Mouse (Mus musculus) cerebellum, adult 8-10 months (tissue): ENCODE results near the gene Trem3.
A peak's percentile ranks its signal among the peaks of the same experiment; 100 is the strongest.

Source experiments
- DNase-seq: peaks from one replicate; pipeline ENCODE4 v3.0.0; 2022

Trem3 gene

DNA sequence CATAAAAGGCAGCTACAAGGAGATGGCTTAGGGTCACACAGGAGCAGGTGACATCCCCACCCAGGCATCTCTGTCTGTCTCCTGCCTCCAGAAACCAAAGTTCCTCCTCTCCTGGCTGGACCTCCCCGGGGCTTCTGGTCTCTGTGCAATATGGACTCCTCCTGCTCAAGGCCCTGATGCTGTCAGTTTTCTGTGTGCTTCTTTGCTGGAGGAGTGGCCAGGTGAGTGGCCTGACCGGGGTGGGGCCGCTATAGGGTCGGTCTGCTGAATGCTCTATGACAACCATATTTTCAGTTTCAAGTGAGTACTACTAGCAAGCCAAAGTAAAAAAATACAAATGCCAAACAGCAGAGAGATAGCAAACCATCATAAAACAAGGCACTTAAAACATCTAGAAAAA is 25.0 kb downstream of the Trem3 start:
- no peak for DNase-seq

DNA sequence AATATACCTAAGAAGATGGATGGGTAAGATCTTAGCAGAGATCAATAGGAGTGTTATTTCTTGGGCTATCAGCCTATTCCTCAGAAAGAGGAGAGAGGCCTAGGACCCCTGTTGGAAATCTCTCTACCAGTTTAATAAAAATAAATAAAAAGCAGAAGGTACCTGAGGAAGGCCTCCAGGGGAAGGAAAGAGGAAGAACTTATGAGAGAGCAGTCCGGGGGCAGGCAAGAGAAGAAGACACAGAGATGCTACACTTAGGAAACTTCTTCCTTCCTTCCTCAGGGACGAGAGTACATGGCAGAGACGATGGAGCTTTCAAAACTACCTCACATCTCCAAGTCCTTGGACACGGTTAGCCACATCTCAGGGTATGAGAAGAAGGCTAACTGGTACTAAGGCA is 26.5 kb downstream of the Trem3 start:
- no peak for DNase-seq

DNA sequence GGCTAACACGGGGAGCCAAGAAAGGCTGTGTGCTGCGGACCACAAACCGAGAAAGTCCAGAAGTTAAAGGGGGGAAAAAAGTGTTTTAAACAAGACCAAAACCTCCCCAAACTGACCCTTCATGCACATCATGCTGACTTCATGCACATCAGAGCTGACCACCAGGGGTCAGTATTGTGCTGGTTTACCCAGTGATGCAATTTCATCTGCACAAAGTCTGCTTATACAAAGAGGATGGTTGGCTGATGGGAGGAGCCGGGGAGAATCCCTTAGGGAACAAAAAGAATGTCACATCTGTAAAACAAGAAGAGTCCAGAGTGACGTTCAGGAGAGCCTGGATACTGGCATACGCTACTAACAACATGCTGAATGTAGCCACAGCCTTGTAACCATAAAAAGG is 27.3 kb downstream of the Trem3 start:
- DNase-seq, result peak; percentile 56

DNA sequence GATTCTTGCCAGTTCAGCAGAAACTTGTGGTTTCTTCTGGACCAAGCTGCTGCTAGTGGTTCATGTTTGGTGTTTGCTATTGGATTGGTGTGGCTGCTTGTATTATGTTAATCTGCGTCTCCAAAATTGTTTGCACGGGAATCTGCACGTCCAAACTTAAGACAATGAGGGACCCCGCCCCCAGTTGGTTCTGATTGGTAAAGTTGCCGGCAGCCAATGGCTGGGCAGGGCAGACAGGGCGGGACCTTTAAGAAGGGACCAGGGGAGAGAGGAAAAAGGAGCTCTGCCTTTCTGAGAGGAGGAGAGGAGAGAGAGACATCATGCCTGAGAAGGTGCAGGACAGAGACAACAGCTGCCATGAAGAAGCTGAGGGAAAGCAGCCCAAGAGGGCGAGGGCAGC is 28.2 kb downstream of the Trem3 start:
- no peak for DNase-seq

DNA sequence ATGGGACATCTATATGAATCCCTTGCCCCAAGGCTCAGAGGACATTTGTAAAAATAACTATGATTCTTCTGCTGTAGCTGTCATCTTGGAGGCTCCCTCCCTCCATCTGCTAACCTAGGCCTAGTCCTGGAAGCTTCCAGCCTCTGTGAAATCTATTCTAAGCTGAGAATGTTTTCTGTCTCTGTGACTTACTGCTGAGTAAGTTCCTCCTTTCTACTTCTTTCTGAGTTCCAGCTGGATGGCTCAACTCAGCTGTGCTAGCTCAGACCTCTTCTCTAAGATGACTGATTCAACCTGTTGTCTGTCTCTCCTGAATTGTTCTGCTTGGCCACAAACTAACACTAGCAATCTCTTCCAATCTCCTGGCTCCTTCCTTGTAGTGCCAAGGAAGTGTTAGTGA is 30.8 kb downstream of the Trem3 start:
- no peak for DNase-seq

DNA sequence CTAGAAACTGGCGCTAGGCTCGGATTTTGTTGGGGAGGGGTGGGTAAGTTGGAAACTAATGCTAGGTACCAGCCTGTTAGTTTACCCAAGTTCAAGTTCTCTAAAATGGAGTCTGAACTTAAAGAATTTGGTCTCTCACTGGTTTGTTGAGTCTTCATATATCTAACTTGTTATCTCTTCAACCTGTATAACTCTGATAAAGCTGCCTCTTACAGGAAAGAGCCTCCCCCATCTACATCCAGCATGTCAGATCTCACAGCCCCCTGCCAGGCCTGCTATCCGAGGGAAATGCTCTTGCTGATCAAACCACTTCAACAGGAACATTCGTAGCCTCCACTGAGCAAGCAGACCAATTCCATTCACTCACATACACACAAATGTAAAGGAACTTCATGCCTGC is 31.4 kb downstream of the Trem3 start:
- DNase-seq, result no peak

DNA sequence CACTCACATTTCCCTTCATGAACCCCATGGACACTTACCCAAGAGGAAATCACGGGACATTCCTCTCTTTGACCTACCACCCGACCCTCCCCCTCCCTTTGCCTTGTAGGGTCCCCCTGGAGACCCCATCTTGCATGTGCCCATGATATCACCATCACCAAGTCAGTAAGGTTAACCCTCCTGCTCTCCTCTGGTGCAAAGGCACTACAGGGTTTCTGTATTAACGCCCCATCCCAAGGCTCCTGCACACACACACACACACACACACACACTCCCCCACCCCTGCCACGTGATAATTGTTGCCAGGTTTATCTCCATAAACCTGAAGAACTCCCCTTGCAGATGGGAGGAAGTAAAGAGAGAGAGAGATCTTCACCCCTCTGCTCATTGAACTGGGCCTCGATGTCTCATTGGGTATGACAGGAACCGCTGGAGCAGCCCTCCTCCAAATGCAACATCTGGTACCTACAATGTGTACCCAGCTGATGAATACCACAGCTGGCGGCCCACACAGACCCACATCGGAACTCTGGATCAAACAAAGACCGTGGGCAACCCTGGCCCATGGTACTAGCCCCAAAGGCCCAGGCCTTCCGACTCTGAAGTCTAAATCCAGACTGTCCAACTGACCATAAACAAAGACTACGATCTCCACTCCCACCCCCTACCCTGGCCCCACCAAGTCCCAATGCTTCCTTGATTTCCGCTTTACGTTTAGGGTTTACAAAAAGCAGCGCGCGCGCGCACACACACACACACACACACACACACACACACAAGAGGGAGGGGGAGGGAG is 33.6 kb downstream of the Trem3 start:
- no peak for DNase-seq

DNA sequence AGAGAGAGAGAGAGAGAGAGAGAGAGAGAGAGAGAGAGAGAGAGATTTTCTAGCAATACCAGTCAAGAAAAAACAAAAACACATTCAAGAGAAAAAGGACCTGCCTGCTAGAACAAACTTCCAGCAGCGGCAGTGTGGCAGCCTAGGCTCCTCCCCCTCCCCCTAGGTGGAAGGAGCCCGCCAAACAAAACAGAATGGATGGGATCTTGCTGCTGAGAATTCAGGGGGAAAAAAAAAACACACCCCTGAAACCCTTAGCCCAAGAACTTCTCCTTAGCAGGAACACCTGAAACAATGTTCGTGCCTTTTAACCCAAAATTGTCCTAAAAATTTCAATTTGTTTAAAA is 34.1 kb downstream of the Trem3 start:
- no peak for DNase-seq

DNA sequence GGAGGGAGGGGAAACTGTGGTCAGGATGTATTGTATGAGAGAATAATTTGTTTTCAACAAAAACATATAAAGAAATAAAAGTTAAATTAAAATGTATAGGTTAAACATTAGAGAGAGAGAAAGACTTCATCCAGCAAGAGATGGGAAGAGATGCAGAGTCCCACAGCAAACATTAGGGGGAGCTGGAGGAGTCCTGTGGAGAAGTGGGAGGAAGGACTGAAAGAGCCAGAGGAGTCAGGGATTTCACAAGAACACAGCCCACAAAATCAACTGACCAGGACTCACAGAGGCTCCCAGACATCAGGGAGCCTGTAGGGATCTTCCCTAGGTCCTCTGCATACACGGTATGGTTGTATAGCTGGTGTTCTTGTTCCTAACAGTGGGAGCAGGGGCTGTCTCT is 39.2 kb downstream of the Trem3 start:
- no peak for DNase-seq

DNA sequence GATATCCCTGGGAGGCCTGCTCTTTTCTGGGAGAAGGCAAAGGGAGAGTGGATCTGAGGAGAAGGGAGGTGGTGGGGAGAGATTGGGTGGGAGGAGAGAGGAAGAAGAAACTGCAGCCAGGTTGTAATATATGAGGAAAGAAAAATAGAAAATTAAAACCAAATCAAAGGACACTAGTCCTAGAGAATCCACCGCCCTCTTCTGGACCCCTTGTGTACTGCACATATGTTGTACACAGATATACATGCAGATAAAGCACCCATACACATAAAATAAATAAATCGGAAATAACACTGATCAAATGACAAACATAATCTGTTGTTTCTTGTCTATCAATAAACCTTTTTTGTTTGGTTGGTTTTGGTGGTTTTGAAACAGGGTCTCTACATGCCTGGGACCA is 39.7 kb downstream of the Trem3 start:
- no peak for DNase-seq

DNA sequence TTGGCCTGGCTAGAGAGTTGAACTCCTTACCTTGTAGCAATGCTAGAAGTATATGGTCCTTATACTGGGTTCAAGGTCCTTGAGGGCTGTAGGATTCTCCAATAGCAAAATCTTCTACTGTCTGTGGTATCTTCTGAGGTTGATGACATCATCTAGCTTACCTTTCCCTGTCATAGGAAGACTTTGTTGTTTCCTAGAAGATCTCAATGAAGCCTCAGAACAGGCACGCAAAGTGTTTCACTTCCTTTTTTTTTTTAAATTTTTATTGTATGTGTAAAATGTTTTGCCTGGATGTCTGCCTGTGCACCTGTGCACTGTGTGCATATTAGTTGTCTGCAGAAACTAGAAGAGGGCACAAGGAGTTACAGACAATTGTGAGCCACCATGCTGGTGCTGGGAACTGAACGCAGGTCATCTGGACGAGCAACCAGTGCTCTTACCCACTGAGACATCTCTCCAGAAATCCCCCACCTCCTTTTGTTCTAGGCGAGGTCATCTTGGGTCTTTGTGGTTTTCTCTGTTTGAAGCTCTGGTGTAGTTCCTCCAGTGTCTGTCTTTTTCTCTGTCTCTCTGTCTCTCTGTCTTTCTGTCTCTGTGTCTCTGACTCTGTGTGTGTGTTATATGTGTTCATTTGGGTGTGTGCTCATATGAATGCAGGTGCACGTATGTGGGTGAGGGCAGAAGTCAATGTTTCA is 46.1 kb downstream of the Trem3 start:
- no peak for DNase-seq

DNA sequence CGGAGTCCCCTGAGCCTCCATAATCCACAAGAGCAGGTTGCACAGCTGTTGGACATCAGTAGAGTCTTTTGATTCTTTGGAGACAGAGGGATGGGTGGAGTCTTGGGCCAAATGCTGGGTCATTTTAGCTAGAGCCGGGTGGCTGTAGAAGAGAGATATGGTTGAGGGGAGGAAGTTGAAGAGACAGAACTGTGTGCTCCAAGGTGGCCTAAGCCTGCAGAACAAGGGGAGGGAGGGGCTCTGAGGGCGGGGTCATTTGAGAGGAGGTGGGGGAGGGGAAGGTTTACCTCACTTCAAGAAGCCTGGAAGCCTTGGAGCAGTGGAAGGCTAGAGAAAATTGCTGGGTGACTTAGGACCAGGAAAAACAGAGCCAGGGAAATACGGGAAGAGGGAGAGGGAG is 51.6 kb downstream of the Trem3 start, which contains the start of gene Treml2:
Gene Treml2, plus strand, starts transcription at position 296 of the 400 bp plus-strand sequence.
- DNase-seq, result no peak

DNA sequence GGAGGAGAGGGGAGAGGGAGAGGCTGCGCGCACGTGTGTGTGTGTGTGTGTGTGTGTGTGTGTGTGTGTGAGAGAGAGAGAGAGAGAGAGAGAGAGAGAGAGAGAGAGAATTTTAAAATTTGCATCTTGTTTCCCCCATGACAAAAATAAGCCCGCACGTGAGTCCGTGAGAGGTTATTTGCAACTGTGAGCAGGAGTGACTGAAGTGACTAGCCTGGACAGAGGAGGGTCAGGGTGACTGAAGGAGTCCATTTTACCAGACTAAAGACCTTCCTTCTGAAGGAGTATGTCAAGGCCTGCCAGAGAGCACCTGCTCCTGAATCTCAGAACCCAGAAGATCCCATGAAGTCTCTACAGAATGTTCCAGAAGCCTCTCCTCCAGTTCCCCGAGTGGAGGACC is 52.2 kb downstream of the Trem3 start:
- DNase-seq, result no peak

DNA sequence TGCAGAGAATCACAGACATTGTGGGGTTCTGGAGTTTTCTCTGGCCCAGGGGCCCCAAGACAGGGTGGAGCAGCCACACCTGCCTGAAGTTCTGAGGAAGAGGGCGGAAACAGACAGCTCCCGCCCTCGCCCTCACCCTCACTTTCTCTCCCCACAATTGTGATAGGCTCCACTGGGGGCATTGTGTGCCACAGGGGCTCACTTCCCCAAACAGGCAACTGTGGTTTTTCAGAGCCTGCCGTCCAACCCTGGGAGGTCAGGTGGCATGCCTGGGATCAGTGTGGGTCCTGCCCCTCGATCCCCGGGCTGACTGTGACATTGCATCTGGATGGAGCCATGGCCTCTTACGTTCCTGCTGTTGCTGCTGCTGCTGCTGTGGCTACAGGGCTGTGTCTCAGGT is 52.6 kb downstream of the Trem3 start:
- no peak for DNase-seq

DNA sequence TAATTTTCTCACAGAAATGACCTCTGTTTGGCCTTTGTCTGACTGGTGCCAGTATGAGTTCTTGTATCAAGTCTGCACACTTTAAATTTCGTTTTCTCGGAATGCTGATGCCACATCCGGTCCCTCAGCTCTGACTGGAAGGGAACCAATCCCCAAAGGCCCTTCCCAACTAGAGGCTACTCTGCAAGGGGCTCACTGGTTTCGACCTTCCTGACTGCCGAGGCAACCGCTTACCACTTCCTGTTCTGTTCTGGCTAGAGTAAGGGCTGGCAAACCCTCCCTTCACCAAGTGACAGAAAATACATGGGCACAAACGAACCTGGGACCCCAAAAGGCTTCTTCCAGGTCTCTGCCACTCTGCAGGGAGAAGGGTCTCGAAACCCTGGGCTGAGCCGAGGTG is 53.3 kb downstream of the Trem3 start:
- DNase-seq, result no peak

DNA sequence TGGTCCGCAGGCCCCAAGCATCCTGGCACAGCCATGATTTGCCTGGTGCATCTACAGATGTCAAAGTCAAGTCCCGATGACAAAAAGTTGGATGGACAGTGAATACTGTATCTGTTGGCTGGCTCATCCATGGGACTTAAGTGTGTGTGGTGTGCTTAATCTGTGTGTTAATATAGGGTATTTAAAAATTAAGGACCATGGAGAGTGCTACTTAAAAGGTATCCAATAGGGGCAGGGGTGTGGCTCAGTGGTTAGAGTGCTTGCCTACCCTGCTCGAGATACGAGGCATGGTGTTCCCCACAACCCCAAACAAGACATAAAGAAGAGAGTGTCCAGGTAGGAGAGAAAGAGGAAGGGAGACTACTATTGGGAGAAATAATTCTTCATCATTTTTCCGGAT is 54.2 kb downstream of the Trem3 start:
- DNase-seq, result no peak
